Mouse (Mus musculus) adrenal gland, postnatal 4 days (tissue): ENCODE measurements around the gene Plod1. TPM values are rescaled to one million over a fixed set of nuclear protein-coding genes. Genes with fewer than 3 reads are reported as not detected.

Experiments used
- total RNA-seq, 2 experiments: library from RNA; stranded (reverse); gene quantifications; 2 replicates each; pipeline ENCODE4 v1.2.3; 2021

Plod1 gene
- total RNA-seq, 2 experiments from 2014 or later: 39.5 to 46.6 TPM

Other genes with a start within 250 kb of the Plod1 start
- gene Zfp534, start 234.2 kb downstream of the Plod1 start, total RNA-seq: under 1 TPM; 0.53 to 0.65 TPM
- gene Zfp984, start 127.0 kb downstream of the Plod1 start, total RNA-seq: 1 to 10 TPM; 7.1 to 7.5 TPM
- gene Zfp933, start 88.4 kb downstream of the Plod1 start, total RNA-seq: 10 to 100 TPM; 29.6 to 29.9 TPM
- 10 to 100 TPM; 40.8 to 42.6 TPM for gene Miip, start 68.0 kb downstream of the Plod1 start, total RNA-seq
- 1 to 10 TPM; 7.6 to 8.2 TPM for gene Fv1, start 67.8 kb downstream of the Plod1 start, total RNA-seq
- gene Mfn2, start 32.1 kb downstream of the Plod1 start, total RNA-seq: 100 to 1,000 TPM; 140 to 144 TPM
- gene 2510039O18Rik, start 4.1 kb upstream of the Plod1 start, total RNA-seq: 10 to 100 TPM; 52.3 to 53.8 TPM
- gene Nppb, start 49.0 kb upstream of the Plod1 start, total RNA-seq: under 1 TPM; 0.39 to 0.56 TPM
- gene Nppa, start 64.0 kb upstream of the Plod1 start, total RNA-seq: not detected
- gene Clcn6, start 102.1 kb upstream of the Plod1 start, total RNA-seq: 10 to 100 TPM; 21.0 to 23.6 TPM
- gene Mthfr, start 102.3 kb upstream of the Plod1 start, total RNA-seq: 10 to 100 TPM; 47.0 to 56.6 TPM
- 10 to 100 TPM; 77.6 to 83.7 TPM for gene Agtrap, start 151.3 kb upstream of the Plod1 start, total RNA-seq
- gene Mad2l2, start 193.6 kb upstream of the Plod1 start, total RNA-seq: 10 to 100 TPM; 24.0 to 24.6 TPM
- gene Draxin, start 193.9 kb upstream of the Plod1 start, total RNA-seq: 1 to 10 TPM in 1 of 2 experiments, under 1 TPM in 1; 0.42 to 1.0 TPM
- 10 to 100 TPM; 28.2 to 32.8 TPM for gene Fbxo6, start 215.4 kb upstream of the Plod1 start, total RNA-seq
- 10 to 100 TPM; 13.9 to 15.0 TPM for gene Fbxo44, start 223.7 kb upstream of the Plod1 start, total RNA-seq
- 1 to 10 TPM; 2.7 to 2.8 TPM for gene Fbxo2, start 223.9 kb upstream of the Plod1 start, total RNA-seq